Mouse (Mus musculus): ENCODE measurements around the gene March2.
"Not testable (repeated sequence)": the region's sequence is repeated elsewhere in the genome, so short reads cannot be mapped to it uniquely, and the experiment has no call there.

Gene March2

GRCm38 (mm10) chr17:33718384-33718881 is at the start of gene March2:
March2 (minus strand) TSS chr17:33718670.
- DNase-seq (ENCODE audit: low read depth, low spot score), result peak; percentile 96

GRCm38 (mm10) chr17:33766389-33766788 is 47.9 kb upstream of the March2 start:
- DNase-seq (ENCODE audit: low read depth, low spot score), result no peak

GRCm38 (mm10) chr17:33760255-33761165 is 42.0 kb upstream of the March2 start, which contains the start of gene Rab11b:
Rab11b (minus strand) TSS chr17:33760530.
- peak; percentile 100 for DNase-seq (ENCODE audit: low read depth, low spot score)

GRCm38 (mm10) chr17:33759767-33760254 is 41.3 kb upstream of the March2 start:
- peak; percentile 74 for DNase-seq (ENCODE audit: low read depth, low spot score)

- DNase-seq (ENCODE audit: low read depth, low spot score), result peak; percentile 78
Measured at GRCm38 (mm10) chr17:33757231-33757630, 38.8 kb upstream of the March2 start.

GRCm38 (mm10) chr17:33756108-33756790 is 37.8 kb upstream of the March2 start:
- DNase-seq (ENCODE audit: low read depth, low spot score), result peak; percentile 65

- DNase-seq (ENCODE audit: low read depth, low spot score), result no peak
Measured at GRCm38 (mm10) chr17:33755418-33756107, 37.1 kb upstream of the March2 start.

- no peak for DNase-seq (ENCODE audit: low read depth, low spot score)
Measured at GRCm38 (mm10) chr17:33754656-33755055, 36.2 kb upstream of the March2 start.

- no peak for DNase-seq (ENCODE audit: low read depth, low spot score)
Measured at GRCm38 (mm10) chr17:33752297-33752696, 33.8 kb upstream of the March2 start.

GRCm38 (mm10) chr17:33751181-33751580 is 32.7 kb upstream of the March2 start:
- no peak for DNase-seq (ENCODE audit: low read depth, low spot score)

- DNase-seq (ENCODE audit: low read depth, low spot score), result no peak
Measured at GRCm38 (mm10) chr17:33749451-33749850, 31.0 kb upstream of the March2 start.

- peak; percentile 53 for DNase-seq (ENCODE audit: low read depth, low spot score)
Measured at GRCm38 (mm10) chr17:33746011-33746410, 27.5 kb upstream of the March2 start.

- no peak for DNase-seq (ENCODE audit: low read depth, low spot score)
Measured at GRCm38 (mm10) chr17:33744686-33745384, 26.4 kb upstream of the March2 start.

- no peak for DNase-seq (ENCODE audit: low read depth, low spot score)
Measured at GRCm38 (mm10) chr17:33742420-33742819, 23.9 kb upstream of the March2 start.

GRCm38 (mm10) chr17:33733526-33733925 is 15.1 kb upstream of the March2 start:
- DNase-seq (ENCODE audit: low read depth, low spot score), result not testable (repeated sequence)

GRCm38 (mm10) chr17:33732556-33733083 is 14.2 kb upstream of the March2 start:
- not testable (repeated sequence) for DNase-seq (ENCODE audit: low read depth, low spot score)

- DNase-seq (ENCODE audit: low read depth, low spot score), result no peak
Measured at GRCm38 (mm10) chr17:33729215-33729614, 10.7 kb upstream of the March2 start.

- no peak for DNase-seq (ENCODE audit: low read depth, low spot score)
Measured at GRCm38 (mm10) chr17:33728396-33728795, 9.9 kb upstream of the March2 start.

GRCm38 (mm10) chr17:33719736-33720378 is 1.4 kb upstream of the March2 start:
- DNase-seq (ENCODE audit: low read depth, low spot score), result no peak

Measured in skeletal muscle tissue, adult 2 months (tissue).